Mouse (Mus musculus) lung, embryonic 16.5 days (tissue): Measurements from ENCODE around the gene Mef2d. TPM values are rescaled to one million over a fixed set of nuclear protein-coding genes. Genes with fewer than 3 reads are reported as not detected.

Experiments
- ATAC-seq: fragments of 200-750 bp; cut with Nextera tagmentation; 2 replicates; pipeline ENCODE4 v1.8.0; 2017; ENCODE audit warnings: low read depth, mild to moderate bottlenecking, moderate library complexity
- H3K27ac ChIP-seq: fragments of 300-500 bp; sonication (generic); 2 replicates; pipeline ENCODE4 v1.5.1; 2014; ENCODE audit warnings: mild to moderate bottlenecking, control low read depth, low read length
- H3K27me3 ChIP-seq: fragments of 300-500 bp; sonication (generic); 2 replicates; pipeline ENCODE4 v1.6.1; 2014; ENCODE audit warnings: low read depth, low read length, mixed read lengths; ENCODE audit not compliant: control insufficient read depth, insufficient read depth
- H3K36me3 ChIP-seq: fragments of 300-500 bp; sonication (generic); 2 replicates; pipeline ENCODE4 v1.6.1; 2014; ENCODE audit warnings: low read length; ENCODE audit not compliant: control insufficient read depth, insufficient read depth
- H3K4me1 ChIP-seq: fragments of 300-500 bp; sonication (generic); replicated peaks from 2 replicates; pipeline ENCODE4 v1.6.1; 2014; ENCODE audit warnings: low read length, mixed read lengths; ENCODE audit not compliant: control insufficient read depth, insufficient read depth
- H3K4me2 ChIP-seq: fragments of 300-500 bp; sonication (generic); 2 replicates; pipeline ENCODE4 v1.6.1; 2014; ENCODE audit warnings: low read depth, low read length, control low read depth
- H3K4me3 ChIP-seq: fragments of 300-500 bp; sonication (generic); 2 replicates; pipeline ENCODE4 v1.5.1; 2014; ENCODE audit warnings: mild to moderate bottlenecking, low read length, control low read depth
- H3K9ac ChIP-seq: fragments of 300-500 bp; sonication (generic); 2 replicates; pipeline ENCODE4 v1.6.1; 2014; ENCODE audit warnings: low read length, control low read depth
- H3K9me3 ChIP-seq: fragments of 300-500 bp; sonication (generic); 2 replicates; pipeline ENCODE4 v1.6.1; 2016; ENCODE audit warnings: low read length; ENCODE audit not compliant: control insufficient read depth
- WGBS: fragments of 180-500 bp; shearing (Covaris S2); extraction: QIAGEN DNeasy Blood & Tissue Kit; methylation state at CpG from one replicate; pipeline ENCODE4 v1.1.7; 2014; 5-methylcytosine and 5-hydroxymethylcytosine counted together
- polyA plus RNA-seq: library from polyadenylated mRNA; unstranded; fragments of >200 nt; fragmentation: Nextera tagmentation; extraction: Ambion mirVana; gene quantifications from 2 replicates; pipeline ENCODE4 v1.2.1, GENCODE M21; 2015

The Mef2d gene
- polyA plus RNA-seq, 1 experiment from 2014 or later = 22.9 TPM

DNA sequence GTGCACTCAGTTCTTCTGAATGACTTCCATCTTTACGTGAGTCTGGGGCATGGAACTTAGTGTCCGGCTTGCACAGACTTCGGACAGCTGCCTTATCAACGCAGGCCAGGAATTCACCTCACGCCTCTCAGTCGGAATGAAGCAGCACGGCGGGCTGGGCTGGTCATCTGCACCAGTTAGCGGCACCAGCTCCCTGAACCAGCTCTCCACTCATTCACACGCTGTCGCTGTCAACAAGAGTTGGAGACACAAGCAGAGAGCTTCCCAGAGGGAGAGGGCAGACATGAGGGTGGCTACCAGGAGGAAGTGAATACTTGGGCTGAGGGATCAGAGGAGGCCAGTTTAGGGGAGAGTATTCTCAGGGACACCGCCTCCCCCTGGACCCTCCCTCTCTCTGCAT lies 27.8 kb upstream of the Mef2d start:
- no peak overlapping the region for H3K27ac ChIP-seq
- no peak overlapping the region for H3K9ac ChIP-seq
- WGBS = 74% methylated on average over 12 of the region's 12 CpGs
- H3K9me3 ChIP-seq = no peaks in the 10 kb centered on the region
- H3K4me3 ChIP-seq = no peak overlapping the region
- H3K4me1 ChIP-seq = no peaks in the 10 kb centered on the region
- H3K36me3 ChIP-seq = peaks cover 52% of the 10 kb centered on the region
- H3K4me2 ChIP-seq = no peak overlapping the region
- ATAC-seq = no peak
- H3K27me3 ChIP-seq = no peaks in the 10 kb centered on the region

DNA sequence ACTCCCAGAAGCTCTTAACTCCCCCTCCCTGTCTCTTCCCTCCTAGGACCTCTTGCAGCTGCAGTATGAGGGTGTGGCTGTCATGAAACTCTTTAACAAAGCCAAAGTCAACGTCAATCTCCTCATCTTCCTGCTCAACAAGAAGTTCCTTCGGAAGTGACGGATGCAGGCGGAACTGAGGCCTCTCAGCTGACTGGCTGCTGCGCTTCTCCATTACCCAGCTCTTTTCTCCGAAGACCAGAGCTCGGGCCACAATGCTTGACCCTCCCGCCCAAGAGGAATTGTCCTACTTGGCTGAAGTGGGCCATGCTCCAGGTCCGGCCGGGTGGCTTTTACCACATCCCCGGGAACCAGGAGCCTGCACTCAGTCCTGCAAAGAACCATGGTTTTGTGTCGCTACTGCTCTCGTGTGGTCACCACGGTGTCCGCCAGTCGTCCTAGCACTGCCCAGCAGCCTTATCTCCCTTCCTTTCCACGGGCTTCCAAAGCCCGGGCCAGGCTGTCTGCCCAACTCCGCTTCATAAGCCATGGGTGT lies 22.0 kb upstream of the Mef2d start:
- no peak overlapping the region for H3K27ac ChIP-seq
- H3K4me3 ChIP-seq = no peak overlapping the region
- no peak for ATAC-seq
- H3K36me3 ChIP-seq = peaks cover 27% of the 10 kb centered on the region
- no peaks in the 10 kb centered on the region for H3K9me3 ChIP-seq
- no peaks in the 10 kb centered on the region for H3K27me3 ChIP-seq
- H3K9ac ChIP-seq = no peak overlapping the region
- H3K4me2 ChIP-seq = no peak overlapping the region
- WGBS = 76% methylated on average over 19 of the region's 19 CpGs
- no peaks in the 10 kb centered on the region for H3K4me1 ChIP-seq

DNA sequence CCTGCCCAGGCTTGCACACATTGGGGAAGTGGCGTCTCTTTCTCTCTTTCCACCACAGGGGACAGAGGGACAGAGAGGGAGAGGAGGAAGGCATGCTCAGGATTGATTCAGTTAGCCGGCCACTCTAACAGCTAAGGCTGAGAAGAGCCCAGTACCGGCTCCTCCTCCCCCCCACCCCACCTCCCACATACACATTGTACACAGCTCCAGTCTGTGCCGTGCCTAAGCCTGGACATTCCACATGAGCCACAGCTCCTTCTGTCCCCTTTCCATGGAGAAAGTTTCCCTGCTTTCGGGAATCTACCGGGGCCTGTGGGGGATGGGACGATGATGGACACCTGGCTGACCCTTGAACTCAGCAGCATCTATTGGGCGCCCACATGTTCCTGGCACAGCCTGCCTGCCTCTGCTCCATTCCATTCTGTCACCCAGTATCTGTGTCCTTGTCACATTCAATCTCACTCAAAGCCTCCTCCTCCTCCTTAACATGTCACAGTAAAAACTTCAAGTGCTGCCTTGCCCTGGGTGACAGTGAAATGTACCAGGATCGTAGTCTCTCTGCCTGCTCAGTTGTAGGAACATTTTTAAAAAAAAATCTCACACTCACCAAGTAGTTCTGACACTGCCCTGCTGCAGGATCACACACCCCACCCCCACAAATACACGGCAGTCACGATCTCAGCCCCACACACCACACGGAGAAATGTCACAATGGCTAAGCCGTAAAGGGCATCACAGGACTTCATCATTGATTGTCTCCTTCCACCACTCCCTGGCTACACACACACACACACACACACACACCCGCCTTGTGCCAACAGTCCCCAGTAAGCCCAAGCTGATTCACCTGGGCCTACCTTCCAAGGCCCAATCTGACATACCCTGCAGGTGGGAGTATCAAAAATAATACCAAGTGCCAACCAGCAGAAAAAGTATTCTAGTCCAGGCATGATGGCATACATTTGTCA lies 20.7 kb upstream of the Mef2d start:
- ATAC-seq = no peak
- Histone ChIP-seq H3K4me2 (no peak overlapping the region), H3K36me3 (peaks cover 19% of the 10 kb centered on the region; the same call in 1 of the 2 replicates), H3K4me1 (no peaks in the 10 kb centered on the region), H3K27ac (no peak overlapping the region), H3K4me3 (no peak overlapping the region), H3K9ac (no peak overlapping the region), H3K27me3 (no peaks in the 10 kb centered on the region), H3K9me3 (no peaks in the 10 kb centered on the region)
- WGBS = 62% methylated on average over 14 of the region's 14 CpGs

DNA sequence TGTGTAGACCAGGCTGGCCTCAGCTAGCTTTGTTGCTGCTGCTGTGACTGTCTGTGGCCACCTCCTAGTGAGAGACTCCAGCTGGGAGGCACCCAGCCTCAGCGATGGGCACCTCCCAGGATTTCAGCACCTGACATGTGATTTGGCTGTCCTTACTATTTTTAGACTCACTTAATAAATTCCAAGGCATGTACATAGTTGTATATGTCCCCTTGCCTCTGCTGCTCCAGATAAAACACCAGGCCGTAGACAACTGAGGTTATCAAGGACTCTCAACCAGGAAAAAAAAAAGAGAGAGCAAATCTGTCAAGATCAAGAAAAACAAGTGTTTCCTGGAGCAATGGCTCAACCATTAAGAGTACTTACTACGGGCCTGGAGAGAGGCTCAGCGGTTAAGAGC lies 17.0 kb upstream of the Mef2d start:
- Histone ChIP-seq H3K27me3 (no peaks in the 10 kb centered on the region), H3K9ac (no peak overlapping the region), H3K4me1 (no peaks in the 10 kb centered on the region), H3K4me2 (no peak overlapping the region), H3K9me3 (no peaks in the 10 kb centered on the region), H3K4me3 (no peak overlapping the region), H3K27ac (no peak overlapping the region), H3K36me3 (peaks cover 4% of the 10 kb centered on the region; the same call in 1 of the 2 replicates)
- 38% methylated on average over 4 of the region's 4 CpGs for WGBS
- peak; percentile 77 for ATAC-seq

DNA sequence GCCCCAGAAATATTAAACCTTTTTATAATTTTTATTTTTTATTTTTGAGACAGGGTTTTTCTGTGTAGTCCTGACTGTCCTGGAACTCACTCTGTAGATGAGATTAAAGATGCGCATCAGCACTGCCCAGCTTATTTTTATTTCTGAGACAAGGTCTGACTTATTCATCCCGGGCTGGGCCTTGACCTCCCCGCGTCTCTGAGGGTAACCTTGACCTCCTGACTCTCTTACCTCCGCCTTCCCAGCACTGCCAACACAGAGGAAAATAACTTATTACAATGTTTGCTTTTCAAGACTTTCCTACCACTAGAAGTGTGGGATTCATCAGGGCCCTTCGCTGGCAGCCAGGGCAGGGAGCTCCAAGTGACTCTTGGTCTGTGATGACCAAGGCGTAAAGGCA lies 16.0 kb upstream of the Mef2d start:
- Histone ChIP-seq H3K27me3 (no peaks in the 10 kb centered on the region), H3K4me3 (no peak overlapping the region), H3K4me1 (no peaks in the 10 kb centered on the region), H3K4me2 (no peak overlapping the region), H3K9me3 (no peaks in the 10 kb centered on the region), H3K36me3 (no peaks in the 10 kb centered on the region), H3K27ac (no peak overlapping the region), H3K9ac (no peak overlapping the region)
- WGBS = 55% methylated on average over 7 of the region's 7 CpGs
- no peak for ATAC-seq

DNA sequence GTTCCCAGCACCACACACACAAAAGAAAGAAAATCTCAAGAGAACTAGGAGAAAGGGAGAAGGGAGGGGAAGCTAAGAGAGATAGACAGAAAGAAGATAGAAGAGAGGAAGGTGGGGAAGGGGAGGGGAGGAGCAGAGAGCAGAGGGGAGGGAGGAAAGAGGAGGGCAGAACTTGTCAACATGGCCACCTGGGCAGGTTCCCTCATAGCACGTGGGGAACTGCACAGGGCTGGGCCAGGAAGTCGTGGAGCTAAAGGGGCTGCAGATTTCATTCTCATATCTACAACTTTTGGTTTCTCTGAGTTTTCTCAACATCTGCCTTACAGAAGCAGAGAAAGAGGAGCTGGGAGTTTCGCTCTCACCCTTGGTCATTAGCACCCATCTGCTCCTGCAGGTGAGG lies 14.5 kb upstream of the Mef2d start:
- no peaks in the 10 kb centered on the region for H3K27me3 ChIP-seq
- H3K36me3 ChIP-seq = no peaks in the 10 kb centered on the region
- H3K9me3 ChIP-seq = no peaks in the 10 kb centered on the region
- no peaks in the 10 kb centered on the region for H3K4me1 ChIP-seq
- no peak overlapping the region for H3K9ac ChIP-seq
- no peak overlapping the region for H3K4me3 ChIP-seq
- no peak overlapping the region for H3K4me2 ChIP-seq
- no peak for ATAC-seq
- WGBS = 63% methylated on average over 3 of the region's 3 CpGs
- no peak overlapping the region for H3K27ac ChIP-seq

DNA sequence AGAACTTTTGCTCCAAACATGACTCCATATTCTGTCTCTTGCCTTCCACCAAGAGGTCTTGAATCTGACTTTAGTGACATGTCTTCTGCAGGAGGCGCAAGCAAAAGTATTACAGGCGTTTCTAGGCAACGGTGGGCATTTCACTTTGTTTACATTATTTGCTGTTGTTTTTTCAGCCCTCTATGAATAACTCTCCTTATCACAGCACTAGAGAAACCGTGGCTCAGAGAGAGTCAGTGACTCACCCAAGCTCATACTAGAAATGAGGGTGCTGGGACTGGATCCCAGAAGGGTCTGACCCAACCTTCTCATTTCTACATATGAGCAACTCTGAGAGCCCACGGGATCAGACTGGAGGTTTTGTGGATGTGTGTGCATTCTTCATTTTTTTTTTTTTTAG lies 14.1 kb upstream of the Mef2d start:
- Histone ChIP-seq H3K36me3 (no peaks in the 10 kb centered on the region), H3K9me3 (no peaks in the 10 kb centered on the region), H3K4me3 (no peak overlapping the region), H3K4me1 (no peaks in the 10 kb centered on the region), H3K9ac (no peak overlapping the region), H3K4me2 (no peak overlapping the region), H3K27ac (no peak overlapping the region), H3K27me3 (no peaks in the 10 kb centered on the region)
- ATAC-seq = no peak
- 45% methylated on average over 5 of the region's 5 CpGs for WGBS

DNA sequence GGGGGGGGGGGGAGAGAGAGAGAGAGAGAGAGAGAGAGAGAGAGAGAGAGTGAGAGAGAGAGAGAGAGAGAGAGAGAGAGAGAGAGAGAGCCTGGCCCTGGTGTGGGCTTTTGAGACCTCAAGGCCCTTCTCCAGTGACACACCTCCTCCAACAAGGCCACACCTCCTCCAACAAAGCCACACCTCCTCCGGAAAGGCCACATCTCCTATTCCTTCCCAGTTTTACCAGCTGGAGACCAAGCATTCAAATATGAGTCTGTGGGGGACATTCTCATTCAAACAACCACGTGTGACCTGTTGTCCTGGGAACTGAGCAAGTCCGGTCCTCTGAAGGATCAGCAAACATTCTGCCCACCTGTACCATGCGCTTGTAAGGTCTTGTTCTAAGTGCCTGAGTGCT lies 13.2 kb upstream of the Mef2d start:
- WGBS = 46% methylated on average over 4 of the region's 4 CpGs
- Histone ChIP-seq H3K4me3 (no peak overlapping the region), H3K9me3 (no peaks in the 10 kb centered on the region), H3K27ac (no peak overlapping the region), H3K36me3 (no peaks in the 10 kb centered on the region), H3K9ac (no peak overlapping the region), H3K4me2 (no peak overlapping the region), H3K27me3 (no peaks in the 10 kb centered on the region), H3K4me1 (no peaks in the 10 kb centered on the region)
- no peak for ATAC-seq

DNA sequence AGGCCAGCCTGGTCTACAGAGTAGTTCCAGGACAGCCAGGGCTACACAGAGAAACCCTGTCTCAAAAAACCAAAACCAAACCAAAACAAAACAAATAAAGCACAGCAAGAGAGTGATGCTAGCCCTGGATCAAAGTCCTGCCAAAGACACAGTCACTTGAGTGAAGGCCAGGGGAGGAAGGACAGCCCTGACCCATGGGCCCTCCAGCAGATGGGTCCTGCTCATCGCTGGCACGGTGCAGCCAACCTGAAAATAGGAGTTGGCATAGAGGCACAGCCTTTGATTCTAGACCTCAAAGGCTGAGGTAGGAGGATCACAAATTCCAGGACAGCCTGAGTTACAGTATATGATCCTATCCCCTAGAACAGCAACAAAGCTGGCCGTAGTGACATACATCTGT lies 11.1 kb upstream of the Mef2d start:
- H3K4me3 ChIP-seq = no peak overlapping the region
- 94% methylated on average over 3 of the region's 3 CpGs for WGBS
- no peaks in the 10 kb centered on the region for H3K9me3 ChIP-seq
- H3K4me1 ChIP-seq = no peaks in the 10 kb centered on the region
- no peak overlapping the region for H3K27ac ChIP-seq
- no peak overlapping the region for H3K9ac ChIP-seq
- ATAC-seq = no peak
- H3K4me2 ChIP-seq = no peak overlapping the region
- H3K36me3 ChIP-seq = no peaks in the 10 kb centered on the region
- no peaks in the 10 kb centered on the region for H3K27me3 ChIP-seq
